Mouse (Mus musculus) right cerebral cortex, postnatal 14 days (tissue): ENCODE measurements around the gene Aldh3b1.
"Not testable (repeated sequence)": the region's sequence is repeated elsewhere in the genome, so short reads cannot be mapped to it uniquely, and the experiment has no call there.

Source experiments
- DNase-seq: peaks from one replicate; pipeline ENCODE4 v3.0.0; 2022

Aldh3b1 gene

GRCm38 (mm10) chr19:3929211-3929941 lies at the start of gene Aldh3b1:
Gene Aldh3b1 (minus strand): TSS chr19:3929808.
- DNase-seq: peak; percentile 65

GRCm38 (mm10) chr19:3975866-3976265 lies 46.3 kb upstream of the Aldh3b1 start:
- no peak for DNase-seq

DNA sequence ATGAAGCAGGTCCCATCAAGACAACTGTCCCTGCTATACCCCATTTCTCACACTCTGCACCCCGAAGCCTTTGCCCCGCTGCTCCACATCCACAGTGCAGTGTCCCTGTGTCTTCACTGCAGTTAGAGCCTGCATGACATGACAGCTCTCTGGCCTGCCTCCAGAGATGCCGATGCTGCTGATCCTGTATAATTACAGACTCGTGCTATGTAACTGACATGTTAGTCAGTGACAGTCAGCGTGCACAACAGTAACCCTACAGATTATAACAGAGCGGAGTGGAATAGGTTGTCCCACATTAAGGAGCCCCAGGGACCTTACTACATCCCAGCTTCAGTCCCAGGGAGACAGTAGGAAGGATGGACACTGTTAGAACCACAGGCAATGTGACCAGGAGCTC lies 45.0 kb upstream of the Aldh3b1 start:
- not testable (repeated sequence) for DNase-seq

DNA sequence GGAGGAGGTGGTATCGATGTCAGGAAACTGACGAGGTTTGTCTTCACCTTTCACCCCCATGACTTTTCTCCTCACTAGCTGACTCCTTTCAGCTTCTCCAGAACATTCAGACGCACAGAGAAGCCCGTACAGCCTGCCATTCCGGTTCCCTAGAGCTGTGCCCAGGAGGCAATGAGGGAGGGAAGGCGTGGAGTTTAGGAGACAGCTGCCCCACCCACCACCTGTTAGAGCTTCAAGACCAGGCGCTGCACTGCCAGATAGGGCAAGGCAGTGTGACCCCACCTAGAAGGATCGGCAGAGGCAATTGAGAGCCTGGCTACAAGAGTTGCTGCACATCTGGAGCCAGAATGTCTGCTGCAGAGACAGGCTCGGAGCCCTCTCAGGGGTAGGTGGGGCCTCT lies 42.6 kb upstream of the Aldh3b1 start, which contains the start of gene Aldh3b2:
Gene Aldh3b2, plus strand, starts transcription at position 100 of the 400 bp plus-strand sequence.
- no peak for DNase-seq

DNA sequence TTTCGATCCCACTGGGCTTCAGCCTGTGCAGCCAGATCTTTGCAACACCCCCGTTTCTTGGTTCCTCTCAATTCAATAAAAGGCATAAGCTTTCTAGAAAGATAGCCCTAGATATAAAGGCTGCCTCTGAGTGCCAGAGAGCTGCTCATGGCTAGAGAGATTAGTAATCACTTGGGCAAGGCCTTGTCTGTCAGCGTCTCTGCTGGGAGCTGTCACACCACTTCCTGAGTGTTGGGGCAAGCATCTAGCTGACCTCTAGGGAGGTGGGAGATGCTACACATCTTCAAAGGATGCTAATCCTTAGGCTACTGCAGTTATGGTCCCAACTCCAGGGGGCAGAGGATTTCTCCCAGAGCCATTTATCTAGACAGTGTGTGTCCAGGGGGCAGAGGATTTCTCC lies 37.6 kb upstream of the Aldh3b1 start:
- no peak for DNase-seq

DNA sequence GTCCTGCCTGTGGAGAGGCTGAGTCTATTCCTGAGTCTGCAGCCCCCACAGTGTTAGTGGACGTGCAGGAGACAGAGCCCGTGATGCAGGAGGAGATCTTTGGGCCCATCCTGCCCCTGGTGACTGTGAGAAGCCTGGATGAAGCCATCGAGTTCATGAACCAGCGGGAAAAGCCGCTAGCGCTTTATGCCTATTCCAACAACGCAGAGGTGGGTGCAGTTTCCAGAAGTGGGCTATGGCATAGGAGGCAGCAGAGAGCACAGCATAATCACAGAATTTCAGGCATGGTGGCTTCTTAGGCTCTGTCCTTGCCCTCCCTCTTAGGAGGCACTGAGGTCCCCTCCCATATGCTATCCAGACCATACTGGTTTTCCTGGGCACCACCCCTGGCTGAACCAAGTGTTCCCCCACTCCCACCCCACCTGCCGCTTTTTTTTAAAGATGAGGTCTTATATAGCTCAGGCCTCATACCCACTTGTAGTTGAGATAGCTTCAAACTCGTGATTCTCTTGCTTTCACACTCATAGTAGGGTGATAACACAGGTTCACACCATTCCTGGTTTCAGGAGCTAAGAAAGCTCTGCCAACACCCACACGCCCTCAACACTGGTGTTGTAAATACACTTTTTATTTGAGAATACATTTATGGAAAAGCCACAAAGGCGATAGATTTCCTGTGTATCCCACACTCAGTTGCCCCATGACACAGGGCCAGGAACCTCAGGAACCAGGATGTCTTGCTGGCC lies 36.9 kb upstream of the Aldh3b1 start:
- no peak for DNase-seq

- no peak for DNase-seq
These were observed 34.4 kb upstream of the Aldh3b1 start for GRCm38 (mm10) chr19:3964030-3964429.

- DNase-seq: peak; percentile 35
These were observed 32.9 kb upstream of the Aldh3b1 start for GRCm38 (mm10) chr19:3962469-3962868.

DNA sequence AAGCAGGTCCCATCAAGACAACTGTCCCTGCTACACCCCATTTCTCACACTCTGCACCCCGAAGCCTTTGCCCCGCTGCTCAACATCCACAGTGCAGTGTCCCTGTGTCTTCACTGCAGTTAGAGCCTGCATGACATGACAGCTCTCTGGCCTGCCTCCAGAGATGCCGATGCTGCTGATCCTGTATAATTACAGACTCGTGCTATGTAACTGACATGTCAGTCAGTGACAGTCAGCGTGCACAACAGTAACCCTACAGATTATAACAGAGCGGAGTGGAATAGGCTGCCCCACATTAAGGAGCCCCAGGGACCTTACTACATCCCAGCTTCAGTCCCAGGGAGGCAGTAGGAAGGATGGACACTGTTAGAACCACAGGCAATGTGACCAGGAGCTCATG lies 32.2 kb upstream of the Aldh3b1 start:
- DNase-seq: not testable (repeated sequence)

- DNase-seq: no peak
These were observed 30.6 kb upstream of the Aldh3b1 start for GRCm38 (mm10) chr19:3960211-3960610.

- DNase-seq: no peak
These were observed 29.4 kb upstream of the Aldh3b1 start for GRCm38 (mm10) chr19:3959030-3959429.

DNA sequence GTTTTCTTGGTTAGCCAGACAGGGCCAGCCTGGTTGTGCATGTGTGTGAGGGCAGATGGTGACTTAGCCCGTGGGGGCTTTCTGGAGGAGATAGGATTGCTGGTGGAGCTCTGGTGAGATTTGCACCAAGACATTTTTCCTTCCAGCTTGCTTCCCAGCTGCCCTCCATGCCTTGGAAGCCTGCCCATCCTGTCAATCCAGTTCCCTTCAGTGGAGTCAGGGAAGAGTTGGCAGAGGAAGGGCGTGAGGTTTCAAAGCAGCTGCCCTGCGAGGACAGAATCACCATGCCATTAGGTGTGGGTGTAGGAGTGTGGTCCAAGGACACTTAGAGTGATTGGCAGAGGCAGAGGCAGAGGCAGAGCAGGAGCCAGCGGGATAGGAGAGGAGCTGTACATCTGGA lies 28.9 kb upstream of the Aldh3b1 start, which contains the start of gene Aldh3b3:
Gene Aldh3b3, plus strand, starts transcription at position 176 of the 400 bp plus-strand sequence.
- DNase-seq: peak; percentile 15

DNA sequence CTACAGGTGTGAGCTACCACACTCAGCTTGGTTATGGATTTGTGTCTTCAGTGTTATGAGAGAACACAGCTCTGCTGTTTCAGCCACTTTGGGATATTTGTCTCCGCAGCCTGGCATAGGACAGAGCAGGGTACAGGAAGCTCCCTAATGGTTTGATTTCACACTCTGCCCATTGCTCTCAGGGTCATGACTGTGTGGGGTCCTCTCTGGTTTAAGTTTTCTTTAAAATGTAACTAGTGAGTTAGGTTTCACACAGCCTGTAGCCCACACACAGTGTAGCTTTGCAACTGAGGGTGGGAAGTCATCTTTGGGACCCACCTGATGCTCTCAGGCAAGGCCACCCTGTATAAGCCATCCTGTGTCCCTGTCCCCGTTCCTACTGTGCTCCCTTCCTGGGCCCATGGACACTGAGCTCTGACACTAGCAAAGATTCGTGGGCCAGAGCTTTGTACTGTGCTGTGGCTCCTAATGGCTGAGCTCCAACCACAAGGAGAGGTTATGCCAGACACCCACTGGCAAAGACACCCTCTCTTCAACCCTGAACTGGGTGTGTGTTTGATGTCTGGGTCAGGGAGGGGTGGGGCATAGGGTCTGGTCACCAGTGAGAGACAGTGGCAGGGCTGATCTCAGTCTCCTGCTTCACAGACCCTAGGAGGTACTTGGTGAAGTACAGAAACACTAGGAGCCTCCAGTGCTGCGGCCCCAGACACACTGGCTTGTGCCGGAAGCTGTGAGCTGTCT lies 27.9 kb upstream of the Aldh3b1 start:
- not testable (repeated sequence) for DNase-seq

DNA sequence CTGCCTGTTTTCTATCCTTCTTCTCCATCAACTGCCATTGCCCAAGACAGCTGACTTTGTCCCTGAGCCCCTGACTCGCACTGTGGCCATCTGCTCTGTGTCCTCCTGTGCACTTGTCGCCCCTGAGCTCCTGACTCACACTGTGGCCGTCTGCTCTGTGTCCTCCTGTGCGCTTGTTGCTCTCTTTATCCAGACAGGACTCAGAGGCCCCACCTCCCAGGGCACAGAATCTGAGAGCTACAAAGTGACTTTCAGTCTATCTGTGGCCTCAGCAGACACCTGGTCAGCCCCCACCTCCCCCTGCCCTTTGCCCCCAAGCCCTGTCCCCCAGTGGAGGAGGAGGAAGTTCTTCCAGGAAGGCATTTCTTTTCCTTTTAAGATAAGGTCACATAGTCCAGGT lies 26.2 kb upstream of the Aldh3b1 start:
- DNase-seq: no peak

GRCm38 (mm10) chr19:3955033-3955432 lies 25.4 kb upstream of the Aldh3b1 start:
- no peak for DNase-seq

DNA sequence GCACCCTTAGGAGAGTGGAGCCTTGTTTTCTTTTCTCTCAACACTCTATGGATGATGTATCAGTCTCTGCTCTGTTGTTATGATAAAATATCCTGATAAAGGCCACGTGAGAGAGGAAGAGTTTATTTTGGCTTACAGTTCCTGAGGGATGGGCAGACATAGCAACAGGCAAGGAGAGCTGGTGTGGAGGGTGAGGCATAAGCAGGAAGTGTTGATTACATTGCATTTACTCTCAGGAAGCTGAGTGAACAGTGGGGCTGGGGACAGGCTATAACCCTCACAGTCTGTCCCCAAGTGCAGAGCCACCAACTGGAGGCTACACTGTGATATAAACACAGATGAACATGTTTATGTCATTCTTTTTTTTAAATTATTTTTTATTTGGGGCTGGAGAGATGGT lies 22.5 kb upstream of the Aldh3b1 start:
- no peak for DNase-seq

GRCm38 (mm10) chr19:3951461-3951860 lies 21.9 kb upstream of the Aldh3b1 start:
- no peak for DNase-seq

GRCm38 (mm10) chr19:3950331-3950730 lies 20.7 kb upstream of the Aldh3b1 start:
- no peak for DNase-seq

DNA sequence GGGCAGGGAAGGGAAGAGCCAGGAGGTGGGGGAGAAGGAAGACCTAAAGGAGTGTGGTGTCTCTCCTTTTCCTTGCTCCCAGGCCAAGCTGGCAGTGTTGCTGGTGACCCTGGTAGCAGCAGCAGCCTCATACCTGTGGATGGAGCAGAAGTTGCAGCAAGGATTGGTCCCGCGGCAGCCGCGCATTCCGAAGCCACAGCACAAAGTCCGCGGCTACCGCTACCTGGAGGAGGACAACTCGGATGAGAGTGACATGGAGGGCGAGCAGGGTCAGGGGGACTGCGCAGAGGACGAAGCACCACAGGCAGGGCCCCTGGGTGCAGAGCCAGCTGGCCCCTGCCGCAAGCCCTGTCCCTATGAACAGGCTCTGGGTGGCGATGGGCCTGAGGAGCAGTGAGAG lies 18.9 kb upstream of the Aldh3b1 start:
- DNase-seq: no peak

DNA sequence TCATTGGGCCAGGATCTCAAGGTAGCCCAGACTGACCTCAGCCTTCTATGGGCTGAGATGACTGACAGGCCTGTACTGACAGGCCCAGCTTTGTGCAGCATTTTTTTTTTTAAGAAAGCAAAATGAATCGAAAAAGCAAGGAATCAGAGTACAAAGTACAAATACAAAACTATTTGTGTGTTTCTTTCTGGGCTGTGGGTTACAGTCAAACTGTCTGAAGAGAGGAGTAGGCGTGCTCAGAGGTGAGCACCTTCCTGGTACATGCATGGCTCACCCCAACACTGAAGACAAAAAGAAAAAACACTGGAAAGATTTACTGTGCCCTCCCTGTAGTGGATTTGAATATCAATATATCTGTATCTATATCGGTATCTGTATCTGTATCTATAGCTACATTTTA lies 18.2 kb upstream of the Aldh3b1 start:
- no peak for DNase-seq

- DNase-seq: peak; percentile 67
These were observed 17.1 kb upstream of the Aldh3b1 start for GRCm38 (mm10) chr19:3946715-3947114.

GRCm38 (mm10) chr19:3945872-3946564 lies 16.4 kb upstream of the Aldh3b1 start:
- DNase-seq: no peak
